Comparison of ENCODE assay signal across 24 mouse cellular contexts in genomic region chr19:30861441-30861840, GRCm38 (mm10).
DNase-seq lines count a peak whose midpoint lies in the region; ATAC-seq and TF ChIP-seq lines count a peak whose summit lies in the region.
"Had no signal": no experiment of that assay in that cellular context is flagged by ENCODE, and none has a peak within 500 bp of the region (broad histone marks: within the 10 kb centered on the region; RNA-seq: fewer than 3 reads in every experiment).

No protein-coding gene starts in this region.

- H3K27me3 ChIP-seq in C2C12 (ENCODE audit: control insufficient read depth, insufficient read depth, insufficient read length) (no peaks in the 10 kb centered on the region), G1E (ENCODE audit: insufficient read depth, low read length) (peaks cover 3% of the 10 kb centered on the region; the same call in 1 of the 2 replicates), myocyte (ENCODE audit: control insufficient read depth, insufficient read depth, insufficient read length) (no peaks in the 10 kb centered on the region)
- no peaks in the 10 kb centered on the region for H3K27me3 ChIP-seq in hindbrain, embryonic 16.5 days (replicated peaks; ENCODE audit: control insufficient read depth, insufficient read depth, low read length)
- H3K27me3 ChIP-seq: CH12.LX; embryonic facial prominence, embryonic 12.5 days; forebrain, embryonic 12.5 days had no signal

- no peak overlapping the region for H3K9ac ChIP-seq in hindbrain, embryonic 16.5 days (ENCODE audit: low read depth, low read length)
- H3K9ac ChIP-seq: embryonic facial prominence, embryonic 12.5 days; forebrain, embryonic 12.5 days had no signal

- no peak overlapping the region for H3ac ChIP-seq in C2C12 (ENCODE audit: control insufficient read depth, insufficient read length, low read depth)
- no peak overlapping the region for H3ac ChIP-seq in myocyte (ENCODE audit: control insufficient read depth, insufficient read length)

- TF ChIP-seq CTCF in C2C12 (IDR thresholded peaks at IDR 0.05; ENCODE audit: control insufficient read depth, insufficient read depth, insufficient read length) (no peak), G1E (IDR thresholded peaks at IDR 0.05; ENCODE audit: low read depth, low read length) (no peak)

- H3K4me1 ChIP-seq in G1E (ENCODE audit: insufficient read depth, low read depth, low read length) = peaks cover 12% of the 10 kb centered on the region
- no peaks in the 10 kb centered on the region for H3K4me1 ChIP-seq in hindbrain, embryonic 16.5 days (ENCODE audit: control insufficient read depth, insufficient read depth, low read depth, low read length)
- H3K4me1 ChIP-seq: embryonic facial prominence, embryonic 10.5 days; embryonic facial prominence, embryonic 12.5 days; forebrain, embryonic 12.5 days had no signal

- ATAC-seq in G1E (ENCODE audit: extremely low read depth, insufficient number of reproducible peaks, low FRiP score, poor library complexity, severe bottlenecking) = peak; percentile 81
- ATAC-seq in erythroid progenitor cell, adult 5-6 weeks (replicated peaks; ENCODE audit: low FRiP score, poor library complexity, severe bottlenecking) = no peak
- ATAC-seq in hindbrain, embryonic 16.5 days = no peak
- ATAC-seq: CD4-positive, CD25-positive, alpha-beta regulatory T cell, adult 4 months; forebrain, embryonic 14.5 days; forebrain, embryonic 16.5 days had no signal

- WGBS in hindbrain, embryonic 16.5 days = 90% methylated on average over 4 of the region's 4 CpGs

- peak overlapping the region; percentile 78 for H3K4me2 ChIP-seq in myocyte (ENCODE audit: low read depth)
- no peak overlapping the region for H3K4me2 ChIP-seq in hindbrain, embryonic 16.5 days (ENCODE audit: low read length)
- H3K4me2 ChIP-seq: embryonic facial prominence, embryonic 12.5 days; forebrain, embryonic 12.5 days had no signal

- H3K27ac ChIP-seq in hindbrain, embryonic 16.5 days (ENCODE audit: low read depth, low read length) = no peak overlapping the region
- H3K27ac ChIP-seq: embryonic facial prominence, embryonic 10.5 days; embryonic facial prominence, embryonic 12.5 days; forebrain, embryonic 12.5 days had no signal

- H3K9me3 ChIP-seq in G1E (replicated peaks) = no peaks in the 10 kb centered on the region
- H3K9me3 ChIP-seq in hindbrain, embryonic 16.5 days (ENCODE audit: control insufficient read depth, low read length) = no peaks in the 10 kb centered on the region
- H3K9me3 ChIP-seq: embryonic facial prominence, embryonic 10.5 days; embryonic facial prominence, embryonic 12.5 days; forebrain, embryonic 12.5 days had no signal

- no peaks in the 10 kb centered on the region for H3K79me3 ChIP-seq in C2C12 (ENCODE audit: low read depth)

- H3K36me3 ChIP-seq in C2C12 (ENCODE audit: control insufficient read depth, insufficient read depth) (no peaks in the 10 kb centered on the region), G1E (replicated peaks) (no peaks in the 10 kb centered on the region), myocyte (ENCODE audit: control insufficient read depth, insufficient read depth) (no peaks in the 10 kb centered on the region)
- no peaks in the 10 kb centered on the region for H3K36me3 ChIP-seq in hindbrain, embryonic 16.5 days (ENCODE audit: control insufficient read depth, insufficient read depth, low read length)
- H3K36me3 ChIP-seq: embryonic facial prominence, embryonic 10.5 days; embryonic facial prominence, embryonic 12.5 days; forebrain, embryonic 12.5 days had no signal

- H3K79me2 ChIP-seq in C2C12 (ENCODE audit: control insufficient read depth, insufficient read depth) = no peaks in the 10 kb centered on the region
- H3K79me2 ChIP-seq in myocyte (ENCODE audit: control insufficient read depth, insufficient read depth) = no peaks in the 10 kb centered on the region

- DNase-seq in 3134 (ENCODE audit: extremely low read depth, insufficient read length, low spot score) (peak; percentile 5), G1E (ENCODE audit: low spot score) (no peak)
- no peak for DNase-seq in kidney, adult 18-20 months
- DNase-seq: adrenal gland, adult 2 months; adrenal gland, postnatal 10 days; adrenal gland, postnatal 36 days; B cell, adult 2 months; cerebellum, adult 11-12 months; cerebellum, adult 2 months; cerebellum, adult 9-10 months; cerebellum, postnatal 10 days; cerebellum, postnatal 25 days had no signal

- no peak for TF ChIP-seq POLR2A in myocyte (IDR thresholded peaks at IDR 0.05; ENCODE audit: insufficient read length, low read depth)

- H3K4me3 ChIP-seq in C2C12 (ENCODE audit: insufficient read depth, poor library complexity, severe bottlenecking) = no peak overlapping the region
- H3K4me3 ChIP-seq in G1E (ENCODE audit: low read depth, low read length) = no peak overlapping the region
- no peak overlapping the region for H3K4me3 ChIP-seq in myocyte
- H3K4me3 ChIP-seq in hindbrain, embryonic 16.5 days (ENCODE audit: low read length) = no peak overlapping the region
- H3K4me3 ChIP-seq: embryonic facial prominence, embryonic 10.5 days; embryonic facial prominence, embryonic 12.5 days; erythroblast, embryonic 14.5 days; forebrain, embryonic 12.5 days had no signal

TF ChIP-seq in C2C12, 6 proteins besides CTCF, POLR2A, EP300 and RAD21:
- TF ChIP-seq MYOG (IDR thresholded peaks at IDR 0.05; ENCODE audit: control insufficient read depth, extremely low read depth, insufficient read length) (no peak), MYOD1 (IDR thresholded peaks at IDR 0.05; ENCODE audit: control insufficient read depth, insufficient read length, low read depth) (no peak), MAX (IDR thresholded peaks at IDR 0.05) (peak; percentile 15), USF1 (IDR thresholded peaks at IDR 0.05; ENCODE audit: low read depth) (peak; percentile 52), FOSL1 (IDR thresholded peaks at IDR 0.05; ENCODE audit: insufficient read depth, low read length, poor library complexity, severe bottlenecking) (no peak), CEBPB (IDR thresholded peaks at IDR 0.05; ENCODE audit: low read depth) (no peak)
TF ChIP-seq in C2C12: peak in this region for 2.

TF ChIP-seq in myocyte, 11 proteins besides CTCF, POLR2A, EP300 and RAD21:
- TF ChIP-seq REST (IDR thresholded peaks at IDR 0.05; ENCODE audit: insufficient read depth, insufficient read length) (no peak), SRF (IDR thresholded peaks at IDR 0.05; ENCODE audit: control insufficient read depth, insufficient read length, low read depth) (no peak), TCF3 (IDR thresholded peaks at IDR 0.05; ENCODE audit: insufficient read length, low read depth) (no peak), USF1 (IDR thresholded peaks at IDR 0.05; ENCODE audit: low read depth) (no peak), POLR2AphosphoS2 (IDR thresholded peaks at IDR 0.05; ENCODE audit: insufficient read length, low read depth) (no peak), CEBPB (IDR thresholded peaks at IDR 0.05; ENCODE audit: insufficient read depth, poor library complexity, severe bottlenecking) (no peak), MYOD1 (IDR thresholded peaks at IDR 0.05; ENCODE audit: control insufficient read depth in 1 of 3, insufficient read length in 2 of 3, low read depth in 2 of 3) (no peak), MYOG (IDR thresholded peaks at IDR 0.05; ENCODE audit: control insufficient read depth in 1 of 3, insufficient read depth in 1 of 3, insufficient read length in 2 of 3, low read depth in 2 of 3) (no peak)
